Mouse (Mus musculus): ENCODE data around the gene Eif4e3. TPM values are rescaled to one million over a fixed set of nuclear protein-coding genes. Genes with fewer than 3 reads are reported as not detected.
A peak's percentile ranks its signal among the peaks of the same experiment; 100 is the strongest.

Eif4e3 gene
- polyA plus RNA-seq, 1 experiment from 2014 or later, result 10.3 TPM

DNA sequence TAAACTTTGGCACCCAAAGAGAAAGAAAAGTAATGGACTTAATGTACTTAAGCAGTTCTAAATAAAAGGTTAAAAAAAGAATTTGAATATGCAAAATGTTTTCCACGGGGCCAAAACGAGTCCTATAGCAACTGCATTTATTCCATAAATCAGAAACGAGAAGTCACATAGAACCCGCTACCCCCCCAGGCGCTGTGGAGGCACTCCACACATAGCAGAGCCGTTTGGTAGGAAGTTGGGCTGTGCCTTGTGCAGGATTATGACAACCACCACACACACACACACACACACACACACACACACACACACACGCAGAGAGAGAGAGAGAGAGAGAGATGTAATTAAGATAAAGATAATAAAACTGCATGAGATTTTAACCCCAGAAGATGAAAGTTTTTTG, 46.1 kb downstream of the Eif4e3 start:
- ATAC-seq (replicated peaks; ENCODE audit: insufficient number of reproducible peaks, insufficient read depth, low FRiP score, low read depth), result no peak
- Histone ChIP-seq H3K4me3 (no peak overlapping the region), H3K4me1 (replicated peaks) (0 out of 2 replicates have a peak, but pooled peaks cover 2% of the 10 kb centered on the region), H3K9ac (no peak overlapping the region), H3K36me3 (no peaks in the 10 kb centered on the region), H3K4me2 (no peak overlapping the region), H3K9me3 (replicated peaks) (no peaks in the 10 kb centered on the region), H3K27ac (no peak overlapping the region), H3K27me3 (no peaks in the 10 kb centered on the region)
- 70% methylated on average over 7 of the region's 7 CpGs for WGBS

DNA sequence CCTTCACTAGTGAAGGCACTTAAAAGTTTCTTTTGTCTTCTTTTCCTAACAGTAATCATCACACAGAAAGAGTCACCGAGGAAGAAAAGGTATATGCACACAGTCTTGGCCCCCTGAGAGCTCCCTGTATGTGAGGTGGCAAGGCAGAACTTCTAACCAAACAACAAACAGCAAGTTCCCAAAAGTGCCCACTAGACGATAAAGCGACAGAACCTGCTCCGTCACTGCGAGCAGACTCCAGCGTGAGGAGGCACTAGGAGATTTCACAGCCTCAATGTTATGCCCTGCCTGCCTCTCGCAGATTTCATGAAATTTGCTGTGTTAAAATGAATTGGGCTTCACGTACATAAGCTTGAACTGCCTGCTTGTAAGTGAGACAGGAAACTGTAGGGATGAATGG, 46.6 kb downstream of the Eif4e3 start:
- Histone ChIP-seq H3K36me3 (no peaks in the 10 kb centered on the region), H3K27me3 (no peaks in the 10 kb centered on the region), H3K27ac (no peak overlapping the region), H3K4me3 (no peak overlapping the region), H3K4me2 (no peak overlapping the region), H3K9me3 (replicated peaks) (no peaks in the 10 kb centered on the region), H3K9ac (no peak overlapping the region), H3K4me1 (replicated peaks) (peaks cover 6% of the 10 kb centered on the region; the same call in 1 of the 2 replicates)
- WGBS, result 46% methylated on average over 8 of the region's 8 CpGs
- ATAC-seq (replicated peaks; ENCODE audit: insufficient number of reproducible peaks, insufficient read depth, low FRiP score, low read depth), result no peak

DNA sequence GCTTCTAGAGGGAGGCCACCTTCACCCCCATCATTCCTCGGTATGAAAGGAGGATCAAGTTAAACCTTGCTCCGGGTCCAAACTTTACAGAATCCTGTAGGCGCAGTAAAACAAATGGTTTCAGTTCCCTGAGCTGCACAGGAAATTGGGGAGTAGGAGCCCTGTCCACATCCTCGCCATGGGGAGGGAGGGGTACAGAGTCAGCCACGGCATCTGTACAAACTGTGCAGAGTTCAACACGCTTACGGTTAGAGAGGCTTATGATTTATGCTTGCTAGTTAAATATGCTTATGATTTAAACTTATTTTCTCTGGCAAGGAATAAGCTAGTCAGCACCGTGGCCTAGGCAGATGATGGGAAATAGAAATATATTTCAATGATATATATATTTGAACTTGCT, 47.1 kb downstream of the Eif4e3 start:
- no peak overlapping the region for H3K4me2 ChIP-seq
- 54% methylated on average over 8 of the region's 8 CpGs for WGBS

DNA sequence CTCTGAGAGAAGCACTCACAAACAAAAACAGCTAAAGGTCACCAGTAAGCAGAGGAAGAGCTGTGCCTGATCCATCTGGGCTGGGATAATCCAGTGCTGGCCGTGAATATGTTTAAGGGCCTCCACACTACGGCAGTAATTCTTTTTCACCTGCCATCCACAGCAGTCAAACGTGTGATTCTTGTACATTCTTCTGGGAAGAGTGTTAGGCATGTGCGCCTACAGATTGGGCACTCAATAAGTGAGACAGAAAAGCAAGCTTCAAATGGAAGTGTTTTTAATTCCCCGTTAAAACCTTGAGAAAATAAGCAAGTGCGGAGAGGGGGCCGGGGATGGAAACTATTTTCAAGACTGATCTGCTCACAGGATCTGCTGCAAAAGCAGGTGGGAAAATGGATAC, 48.7 kb downstream of the Eif4e3 start:
- peaks cover 13% of the 10 kb centered on the region; the same call in 1 of the 2 replicates for H3K4me1 ChIP-seq (replicated peaks)
- H3K27ac ChIP-seq, result no peak overlapping the region
- no peak overlapping the region for H3K4me3 ChIP-seq
- 74% methylated on average over 7 of the region's 7 CpGs for WGBS
- no peak overlapping the region for H3K4me2 ChIP-seq
- H3K36me3 ChIP-seq, result no peaks in the 10 kb centered on the region
- H3K9me3 ChIP-seq (replicated peaks), result no peaks in the 10 kb centered on the region
- no peak overlapping the region for H3K9ac ChIP-seq
- no peak for ATAC-seq (replicated peaks; ENCODE audit: insufficient number of reproducible peaks, insufficient read depth, low FRiP score, low read depth)
- H3K27me3 ChIP-seq, result 0 out of 2 replicates have a peak, but pooled peaks cover 3% of the 10 kb centered on the region

More for the DNA sequence above, 47.1 kb downstream of the Eif4e3 start:
- no peaks in the 10 kb centered on the region for H3K9me3 ChIP-seq (replicated peaks)
- H3K9ac ChIP-seq, result no peak overlapping the region
- no peaks in the 10 kb centered on the region for H3K36me3 ChIP-seq
- no peak overlapping the region for H3K27ac ChIP-seq
- H3K4me3 ChIP-seq, result no peak overlapping the region
- ATAC-seq (replicated peaks; ENCODE audit: insufficient number of reproducible peaks, insufficient read depth, low FRiP score, low read depth), result no peak
- H3K27me3 ChIP-seq, result 0 out of 2 replicates have a peak, but pooled peaks cover under 1% of the 10 kb centered on the region
- H3K4me1 ChIP-seq (replicated peaks), result peaks cover 11% of the 10 kb centered on the region; the same call in 1 of the 2 replicates

DNA sequence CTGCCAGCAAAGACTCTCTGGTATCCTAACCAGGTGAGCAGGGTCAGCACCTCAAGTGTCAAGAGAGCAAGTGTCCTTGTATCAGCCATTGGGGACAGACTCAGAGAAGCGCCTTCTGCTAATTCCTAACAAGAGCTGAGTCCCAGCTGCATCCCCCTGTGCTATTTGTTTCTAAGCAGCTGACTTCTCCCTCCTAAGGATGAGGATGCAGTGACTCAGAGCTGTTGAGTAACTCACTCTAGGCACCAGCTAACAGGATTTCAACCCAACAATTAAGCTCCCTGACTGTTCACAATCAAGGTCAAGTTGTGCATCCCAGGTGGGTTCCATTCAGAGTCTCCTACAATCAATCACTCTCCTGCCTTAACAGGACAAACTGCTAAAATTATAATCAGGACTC, 49.2 kb downstream of the Eif4e3 start:
- no peak overlapping the region for H3K27ac ChIP-seq
- no peak overlapping the region for H3K4me3 ChIP-seq
- no peak for ATAC-seq (replicated peaks; ENCODE audit: insufficient number of reproducible peaks, insufficient read depth, low FRiP score, low read depth)
- 85% methylated on average over 1 of the region's 1 CpGs for WGBS
- H3K36me3 ChIP-seq, result no peaks in the 10 kb centered on the region
- H3K9me3 ChIP-seq (replicated peaks), result no peaks in the 10 kb centered on the region
- peaks cover 13% of the 10 kb centered on the region; the same call in 1 of the 2 replicates for H3K4me1 ChIP-seq (replicated peaks)
- H3K4me2 ChIP-seq, result no peak overlapping the region
- H3K27me3 ChIP-seq, result 0 out of 2 replicates have a peak, but pooled peaks cover 3% of the 10 kb centered on the region
- H3K9ac ChIP-seq, result no peak overlapping the region

DNA sequence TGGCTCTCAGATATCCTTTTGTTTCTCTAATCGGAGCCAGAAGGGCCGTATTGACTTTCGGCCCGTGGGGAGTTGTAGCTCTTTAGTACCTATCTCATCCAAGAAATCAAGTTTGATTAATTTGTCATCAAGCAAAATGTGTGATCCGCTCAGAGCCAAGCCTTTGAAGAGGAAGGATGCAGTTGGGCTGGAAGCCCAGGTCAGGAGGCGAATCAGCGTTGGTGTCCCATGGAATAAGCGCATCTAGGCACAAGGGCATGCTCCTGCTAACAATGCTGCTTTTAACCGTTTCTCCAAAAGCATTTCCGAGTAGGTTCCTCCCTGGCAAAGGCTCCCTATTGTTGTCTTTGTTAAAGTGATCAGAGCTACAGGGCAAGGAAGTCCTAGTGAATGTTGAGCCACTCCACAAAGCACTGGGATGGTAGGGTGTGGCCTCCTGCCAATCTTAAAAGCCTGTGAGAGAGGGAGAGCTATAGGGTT, 51.3 kb downstream of the Eif4e3 start:
- Histone ChIP-seq H3K4me1 (replicated peaks) (peaks cover 16% of the 10 kb centered on the region; the same call in 1 of the 2 replicates), H3K27ac (no peak overlapping the region), H3K9ac (no peak overlapping the region), H3K27me3 (0 out of 2 replicates have a peak, but pooled peaks cover 3% of the 10 kb centered on the region), H3K36me3 (no peaks in the 10 kb centered on the region), H3K9me3 (replicated peaks) (no peaks in the 10 kb centered on the region), H3K4me3 (no peak overlapping the region), H3K4me2 (no peak overlapping the region)
- ATAC-seq (replicated peaks; ENCODE audit: insufficient number of reproducible peaks, insufficient read depth, low FRiP score, low read depth), result no peak
- 41% methylated on average over 10 of the region's 10 CpGs for WGBS

DNA sequence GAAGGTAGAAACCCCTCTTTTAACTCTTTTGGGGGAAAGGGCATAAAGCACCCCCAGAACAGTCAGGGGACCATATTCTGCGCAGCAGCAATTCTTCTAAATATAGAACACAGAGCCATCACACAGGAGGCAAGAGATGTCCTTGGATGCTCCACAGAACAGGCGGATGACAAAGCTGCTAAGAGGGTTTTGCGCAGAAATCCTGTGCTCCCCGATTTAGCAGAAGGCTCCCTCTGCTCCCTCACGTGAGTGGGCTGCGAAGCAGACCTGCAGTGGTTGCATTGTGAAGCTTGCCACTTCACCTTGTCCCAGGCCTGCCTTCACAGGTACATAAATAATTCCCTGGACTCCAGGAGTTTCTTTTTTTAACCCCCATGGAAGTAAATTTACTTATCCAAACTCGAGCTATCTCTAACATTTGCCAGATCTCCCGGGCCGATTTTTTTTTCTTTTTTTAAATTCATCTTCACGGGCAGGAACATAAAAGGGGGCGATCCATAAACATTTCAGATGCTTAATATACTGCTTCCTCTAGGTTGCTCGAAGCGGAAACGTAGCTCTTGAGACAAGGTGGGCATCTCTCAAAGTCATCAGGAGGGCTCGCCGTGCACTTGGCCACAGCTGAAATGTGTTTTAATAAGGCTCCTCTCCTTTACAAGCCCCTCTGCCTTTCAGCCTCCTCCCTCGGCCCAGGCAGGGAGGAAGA, 51.9 kb downstream of the Eif4e3 start:
- Histone ChIP-seq H3K4me2 (no peak overlapping the region), H3K4me1 (replicated peaks) (peaks cover 16% of the 10 kb centered on the region; the same call in 1 of the 2 replicates), H3K27me3 (0 out of 2 replicates have a peak, but pooled peaks cover 3% of the 10 kb centered on the region), H3K36me3 (no peaks in the 10 kb centered on the region), H3K9ac (no peak overlapping the region), H3K27ac (no peak overlapping the region), H3K4me3 (no peak overlapping the region), H3K9me3 (replicated peaks) (no peaks in the 10 kb centered on the region)
- WGBS, result 54% methylated on average over 17 of the region's 17 CpGs
- no peak for ATAC-seq (replicated peaks; ENCODE audit: insufficient number of reproducible peaks, insufficient read depth, low FRiP score, low read depth)

DNA sequence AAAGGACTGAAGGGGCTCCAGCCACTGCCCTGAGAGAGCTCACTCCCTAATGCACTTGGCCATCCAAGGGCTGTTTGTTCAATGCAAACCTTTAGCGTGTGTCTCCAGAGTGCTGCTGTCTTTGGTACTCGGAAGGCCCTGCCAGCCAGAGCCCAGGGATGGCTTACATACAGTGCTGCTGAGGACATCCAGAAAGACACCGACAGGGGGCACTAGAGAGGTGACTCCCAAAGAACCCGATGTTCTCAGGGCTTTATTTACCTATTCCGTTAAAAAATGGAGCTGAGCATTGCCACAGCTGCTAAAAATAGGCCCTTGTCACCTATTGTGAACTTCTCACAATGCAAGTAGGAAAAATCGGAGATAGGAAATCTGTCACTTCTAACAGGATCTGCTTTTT, 54.7 kb downstream of the Eif4e3 start:
- Histone ChIP-seq H3K36me3 (no peaks in the 10 kb centered on the region), H3K27ac (no peak overlapping the region), H3K9ac (no peak overlapping the region), H3K4me3 (no peak overlapping the region), H3K4me2 (no peak overlapping the region), H3K27me3 (0 out of 2 replicates have a peak, but pooled peaks cover 3% of the 10 kb centered on the region), H3K9me3 (replicated peaks) (no peaks in the 10 kb centered on the region), H3K4me1 (replicated peaks) (peaks cover 14% of the 10 kb centered on the region; the same call in 1 of the 2 replicates)
- 48% methylated on average over 6 of the region's 6 CpGs for WGBS
- ATAC-seq (replicated peaks; ENCODE audit: insufficient number of reproducible peaks, insufficient read depth, low FRiP score, low read depth), result no peak

DNA sequence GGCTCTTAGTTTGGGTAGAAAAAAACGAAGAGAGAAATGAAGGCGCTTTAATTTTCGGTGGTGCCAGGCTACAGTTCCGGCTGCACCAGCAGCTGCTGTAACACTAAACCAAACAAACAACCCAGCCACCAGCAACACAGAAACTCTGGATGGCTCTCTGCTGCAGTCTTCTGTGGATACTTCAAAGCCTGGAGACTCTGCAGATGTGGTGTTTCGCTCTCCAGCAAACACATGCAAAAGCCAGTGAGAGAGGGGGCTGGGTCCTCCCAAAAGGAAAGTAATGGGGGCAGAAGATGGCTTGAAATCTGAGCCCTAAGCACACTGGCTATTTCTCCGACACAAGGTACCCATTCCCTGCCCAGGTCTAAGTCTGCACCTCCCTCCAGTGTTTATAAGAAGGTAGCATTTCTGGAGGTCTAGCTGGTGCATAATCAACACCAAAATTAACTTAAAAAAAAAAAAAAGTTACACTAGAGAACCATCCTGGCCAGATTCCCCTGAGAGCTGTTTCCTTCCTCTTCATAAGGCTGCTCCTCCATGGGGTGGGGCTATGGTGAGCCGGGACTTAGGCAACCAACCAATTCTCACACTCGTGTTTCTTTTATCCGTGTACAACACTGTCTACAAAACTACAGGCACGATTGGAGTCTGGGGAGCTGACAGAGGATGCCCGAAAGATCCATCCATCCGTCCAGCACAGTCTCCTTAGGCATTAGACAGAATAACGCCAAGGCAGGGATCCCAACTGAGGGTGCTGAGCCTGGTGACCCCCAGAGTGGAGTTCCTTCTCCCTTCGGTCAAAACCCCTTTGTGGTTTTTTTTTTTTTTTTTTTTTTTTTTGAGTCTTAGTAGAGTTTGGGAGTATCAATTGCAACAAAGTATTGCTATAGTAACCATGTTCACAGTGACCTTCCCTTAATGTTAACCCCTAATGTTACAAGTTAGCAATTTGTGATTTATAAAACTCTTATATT, 55.8 kb downstream of the Eif4e3 start:
- peaks cover 14% of the 10 kb centered on the region; the same call in 1 of the 2 replicates for H3K4me1 ChIP-seq (replicated peaks)
- WGBS, result 46% methylated on average over 14 of the region's 14 CpGs
- peak overlapping the region; percentile 5; the same call in 1 of the 2 replicates for H3K4me2 ChIP-seq
- H3K4me3 ChIP-seq, result no peak overlapping the region
- no peaks in the 10 kb centered on the region for H3K9me3 ChIP-seq (replicated peaks)
- no peak overlapping the region for H3K9ac ChIP-seq
- 0 out of 2 replicates have a peak, but pooled peaks cover 3% of the 10 kb centered on the region for H3K27me3 ChIP-seq
- no peak overlapping the region for H3K27ac ChIP-seq
- H3K36me3 ChIP-seq, result no peaks in the 10 kb centered on the region
- ATAC-seq (replicated peaks; ENCODE audit: insufficient number of reproducible peaks, insufficient read depth, low FRiP score, low read depth), result no peak

DNA sequence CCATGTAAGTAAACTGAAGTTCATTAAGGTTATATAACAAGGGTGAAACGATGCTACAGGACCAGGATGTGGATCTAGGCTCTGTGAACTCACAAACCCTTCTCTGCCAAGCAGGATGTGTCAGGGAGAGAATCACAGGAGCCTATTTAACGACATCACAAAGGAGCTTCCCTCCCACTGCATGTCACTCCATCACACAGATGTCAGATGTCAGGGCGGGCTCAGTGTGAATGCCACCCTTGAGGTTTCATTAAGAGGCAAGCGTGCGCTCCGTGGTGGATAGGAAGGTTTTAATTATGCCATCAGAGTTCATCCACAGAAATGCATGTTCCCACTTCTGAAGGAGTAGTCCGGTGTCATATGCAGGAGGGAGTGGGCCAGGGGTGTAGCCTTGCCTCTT, 60.5 kb downstream of the Eif4e3 start:
- H3K4me3 ChIP-seq, result no peak overlapping the region
- peaks cover 7% of the 10 kb centered on the region for H3K4me1 ChIP-seq (replicated peaks)
- H3K27ac ChIP-seq, result no peak overlapping the region
- H3K4me2 ChIP-seq, result no peak overlapping the region
- H3K36me3 ChIP-seq, result no peaks in the 10 kb centered on the region
- H3K27me3 ChIP-seq, result no peaks in the 10 kb centered on the region
- WGBS, result 73% methylated on average over 7 of the region's 7 CpGs
- no peak overlapping the region for H3K9ac ChIP-seq
- ATAC-seq (replicated peaks; ENCODE audit: insufficient number of reproducible peaks, insufficient read depth, low FRiP score, low read depth), result no peak
- no peaks in the 10 kb centered on the region for H3K9me3 ChIP-seq (replicated peaks)

DNA sequence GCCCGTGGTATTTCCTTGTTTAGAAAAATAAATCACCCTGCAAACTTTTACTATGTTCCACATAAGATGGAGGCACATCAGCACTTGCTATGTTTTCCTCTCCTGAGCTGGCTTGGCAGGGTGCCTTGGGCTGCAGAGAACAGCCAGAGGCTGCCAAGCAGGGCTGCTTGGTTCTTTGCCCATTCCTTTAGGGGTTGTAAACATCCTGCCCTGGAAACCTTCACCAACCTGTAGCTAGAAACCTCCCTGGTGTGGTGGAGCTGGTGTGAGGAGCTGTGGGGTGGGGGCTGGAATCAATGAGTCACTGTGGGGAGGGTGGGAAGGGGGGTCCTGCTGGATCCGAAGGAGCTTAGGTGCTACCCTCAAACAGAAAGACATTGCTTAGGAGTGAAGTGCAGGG, 61.8 kb downstream of the Eif4e3 start:
- Histone ChIP-seq H3K27ac (no peak overlapping the region), H3K9me3 (replicated peaks) (no peaks in the 10 kb centered on the region), H3K27me3 (no peaks in the 10 kb centered on the region), H3K4me2 (no peak overlapping the region), H3K36me3 (no peaks in the 10 kb centered on the region), H3K4me3 (no peak overlapping the region), H3K9ac (no peak overlapping the region), H3K4me1 (replicated peaks) (peaks cover 9% of the 10 kb centered on the region)
- 0 out of 2 replicates have a peak, but pooled peaks have one; percentile 25 for ATAC-seq (replicated peaks; ENCODE audit: insufficient number of reproducible peaks, insufficient read depth, low FRiP score, low read depth)
- 47% methylated on average over 2 of the region's 2 CpGs for WGBS
